Mouse (Mus musculus) stomach, postnatal 0 days (tissue): Measurements from ENCODE around the gene Zc3h18.

Experiments used
- CTCF ChIP-seq: IDR thresholded peaks from 2 replicates; pipeline ENCODE4 v1.5.1; 2016; ENCODE audit warnings: antibody characterized with exemption, low read depth, mild to moderate bottlenecking, moderate library complexity
- EP300 ChIP-seq: optimal IDR thresholded peaks from 2 replicates; pipeline ENCODE3; 2016; ENCODE audit warnings: antibody characterized with exemption

- TF ChIP-seq EP300 (no peak), CTCF (no peak)
Observed at GRCm38 (mm10) chr8:122357641-122358040, 18.8 kb upstream of the Zc3h18 start.
